Mouse (Mus musculus) CD4-positive, CD25-positive, alpha-beta regulatory T cell, adult 2 months (primary cell): ENCODE data around the gene Ubap1l.

ENCODE experiments used
- DNase-seq: peaks from one replicate; pipeline ENCODE4 v3.0.0-alpha.2; 2012; ENCODE audit warnings: low read depth, low spot score

Ubap1l gene

GRCm38 (mm10) chr9:65360641-65361448, at the start of gene Ubap1l:
Gene Ubap1l (plus strand): TSS chr9:65361041.
- DNase-seq = no peak

DNA sequence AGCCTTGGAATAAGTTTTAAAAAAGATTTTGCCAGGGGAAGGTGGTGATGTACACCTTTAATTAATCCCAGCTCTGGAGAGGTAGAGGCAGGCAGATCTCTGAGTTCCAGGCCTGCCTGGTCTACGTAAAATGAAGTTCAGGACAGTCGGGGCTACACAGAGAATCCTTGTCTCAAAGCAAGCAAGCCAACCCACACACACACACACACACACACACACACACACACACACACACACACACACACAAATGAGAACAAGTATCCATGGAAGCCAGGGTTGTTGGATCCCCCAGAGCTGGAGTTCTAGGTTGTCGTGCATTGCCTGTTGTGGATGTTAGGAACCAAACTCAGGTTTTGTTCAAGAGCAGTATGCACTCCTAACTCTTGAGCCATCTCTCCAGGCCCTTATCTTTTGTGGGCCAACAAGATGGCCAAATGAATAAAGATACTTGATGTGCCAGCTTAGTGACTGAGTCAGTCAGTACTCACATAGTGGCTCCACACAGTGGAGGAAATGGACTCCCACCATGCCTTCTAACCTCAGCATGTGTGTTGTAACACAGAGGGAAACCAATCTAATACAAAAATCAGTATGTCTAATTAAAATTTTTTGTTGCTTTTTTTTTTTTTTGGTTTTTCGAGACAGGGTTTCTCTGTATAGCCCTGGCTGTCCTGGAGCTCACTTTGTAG, 48.0 kb upstream of the Ubap1l start:
- peak; percentile 8 for DNase-seq

GRCm38 (mm10) chr9:65313846-65314245, 47.0 kb upstream of the Ubap1l start:
- no peak for DNase-seq

GRCm38 (mm10) chr9:65322255-65322900, 38.5 kb upstream of the Ubap1l start:
- no peak for DNase-seq

GRCm38 (mm10) chr9:65325971-65326370, 34.9 kb upstream of the Ubap1l start:
- DNase-seq = no peak

DNA sequence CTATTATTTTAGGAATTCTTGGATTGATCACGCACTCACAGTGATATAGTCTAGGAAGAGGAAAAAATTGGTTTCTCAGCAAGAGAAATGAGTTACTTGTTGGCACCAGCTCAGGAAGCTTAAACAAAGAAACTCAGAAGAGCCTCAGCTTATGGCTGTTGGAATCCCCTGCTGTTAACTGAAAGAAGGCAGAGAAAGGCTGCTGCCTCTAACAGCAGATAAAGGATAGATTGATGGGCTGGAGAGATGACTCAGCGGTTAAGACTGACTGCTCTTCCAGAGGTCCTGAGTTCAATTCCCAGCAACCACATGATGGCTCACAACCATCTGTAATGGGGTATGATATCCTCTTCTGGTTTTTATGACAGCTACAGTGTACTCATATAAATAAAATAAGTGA, 33.5 kb upstream of the Ubap1l start:
- no peak for DNase-seq

DNA sequence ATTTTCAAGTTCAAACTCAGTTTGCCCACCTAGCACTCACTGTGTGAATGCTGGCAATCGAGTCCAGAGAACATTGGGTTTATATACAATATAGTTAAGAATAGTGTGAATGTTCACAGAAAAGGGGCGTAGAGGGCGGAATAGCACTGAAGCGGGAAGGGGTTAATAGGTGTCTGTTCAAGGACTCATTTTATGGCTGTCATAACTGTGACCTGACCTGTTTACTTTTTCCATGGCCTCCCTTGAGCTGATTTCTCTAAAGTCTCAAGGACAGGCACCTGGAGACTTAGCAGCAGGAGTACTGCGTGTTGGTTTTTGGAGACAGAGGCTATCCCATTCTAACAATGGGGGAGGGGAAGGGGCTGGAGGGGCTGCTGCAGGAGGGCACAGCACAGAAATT, 26.9 kb upstream of the Ubap1l start:
- no peak for DNase-seq

- DNase-seq = no peak
Measured at GRCm38 (mm10) chr9:65339146-65339545, 21.7 kb upstream of the Ubap1l start.

DNA sequence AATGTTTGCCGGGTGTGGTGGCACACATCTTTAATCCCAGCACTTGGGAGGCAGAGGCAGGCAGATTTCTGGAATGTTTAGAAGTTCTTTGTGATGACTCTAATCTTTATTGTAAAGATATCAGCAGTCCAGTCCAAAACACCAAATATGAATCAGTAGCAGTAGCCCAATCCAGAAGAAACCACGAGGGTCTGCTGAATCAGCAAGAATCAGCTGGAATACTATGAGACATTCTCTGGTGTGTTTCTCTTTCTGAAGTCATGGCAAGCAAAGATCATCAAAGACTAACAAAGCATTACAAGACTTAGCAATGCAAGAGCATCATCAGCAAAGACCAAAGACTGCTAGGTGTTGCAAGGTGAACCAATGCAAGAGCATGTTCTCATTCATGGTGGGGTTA, 20.4 kb upstream of the Ubap1l start:
- DNase-seq = no peak

DNA sequence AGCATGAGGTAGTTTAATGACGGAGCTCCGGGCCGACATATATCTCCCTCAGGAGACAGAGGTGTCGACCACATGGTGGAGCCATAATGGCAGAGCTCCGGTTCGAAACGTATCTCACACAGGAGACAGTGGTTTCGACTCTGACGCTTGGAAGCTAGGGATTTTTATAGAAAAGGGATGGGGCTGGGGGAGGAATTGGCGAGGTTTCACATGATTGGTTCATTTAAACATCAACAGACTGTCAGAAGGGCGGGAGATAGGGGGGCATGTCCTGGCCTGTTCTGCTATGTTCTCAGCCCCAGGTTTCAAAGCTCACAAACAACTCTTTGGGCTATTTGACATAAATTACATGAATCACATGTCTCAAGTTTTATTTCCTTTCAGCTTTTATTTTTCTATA, 15.4 kb upstream of the Ubap1l start:
- peak; percentile 11 for DNase-seq

- DNase-seq = peak; percentile 95
Measured at GRCm38 (mm10) chr9:65345854-65346475, 14.9 kb upstream of the Ubap1l start, which contains the start of gene Pdcd7. Gene Pdcd7 (plus strand): TSS chr9:65346104.

GRCm38 (mm10) chr9:65346476-65347111, 14.2 kb upstream of the Ubap1l start:
- DNase-seq = peak; percentile 70

GRCm38 (mm10) chr9:65347112-65347850, 13.6 kb upstream of the Ubap1l start:
- DNase-seq = no peak

DNA sequence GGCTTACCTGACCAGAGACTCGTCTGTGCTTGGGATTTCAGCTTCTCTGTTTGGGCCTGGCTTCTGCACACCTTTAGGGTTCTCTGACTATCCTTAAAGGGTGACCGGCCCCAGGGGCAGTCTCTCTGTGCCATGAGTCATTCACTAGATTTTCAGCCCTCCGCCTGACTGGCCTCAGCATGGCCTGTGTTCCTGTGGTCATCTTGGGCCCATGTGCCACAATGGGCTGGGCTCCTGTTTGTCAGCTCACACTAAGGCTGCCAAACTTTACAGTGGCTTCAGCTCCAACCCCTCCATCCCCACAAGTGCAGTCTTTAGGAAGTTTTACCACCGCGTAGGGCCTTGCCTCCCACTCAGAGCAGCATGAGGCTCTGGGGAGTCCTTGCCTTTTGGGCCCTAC, 7.6 kb upstream of the Ubap1l start:
- no peak for DNase-seq

- DNase-seq = no peak
Measured at GRCm38 (mm10) chr9:65356561-65356960, 4.3 kb upstream of the Ubap1l start.

DNA sequence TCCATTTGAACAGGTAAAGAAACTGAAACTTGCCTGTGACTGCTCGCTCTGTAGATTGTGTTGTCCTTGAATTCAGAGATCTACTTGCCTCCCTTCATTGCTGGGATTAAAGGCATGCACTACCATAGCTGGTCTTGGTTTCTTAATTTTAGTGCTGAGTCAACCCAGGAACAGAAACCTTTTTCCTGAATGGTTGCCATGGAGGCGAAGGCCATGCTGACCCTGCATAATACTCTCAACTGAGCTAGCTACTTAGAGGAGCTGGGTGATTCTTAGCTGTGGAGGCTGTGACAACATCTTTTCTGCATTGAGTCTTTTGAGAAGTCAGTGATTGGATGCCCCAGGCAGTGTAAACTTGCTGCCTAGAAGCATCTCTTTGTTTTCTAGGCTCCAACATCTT, 3.9 kb upstream of the Ubap1l start:
- DNase-seq = no peak

DNA sequence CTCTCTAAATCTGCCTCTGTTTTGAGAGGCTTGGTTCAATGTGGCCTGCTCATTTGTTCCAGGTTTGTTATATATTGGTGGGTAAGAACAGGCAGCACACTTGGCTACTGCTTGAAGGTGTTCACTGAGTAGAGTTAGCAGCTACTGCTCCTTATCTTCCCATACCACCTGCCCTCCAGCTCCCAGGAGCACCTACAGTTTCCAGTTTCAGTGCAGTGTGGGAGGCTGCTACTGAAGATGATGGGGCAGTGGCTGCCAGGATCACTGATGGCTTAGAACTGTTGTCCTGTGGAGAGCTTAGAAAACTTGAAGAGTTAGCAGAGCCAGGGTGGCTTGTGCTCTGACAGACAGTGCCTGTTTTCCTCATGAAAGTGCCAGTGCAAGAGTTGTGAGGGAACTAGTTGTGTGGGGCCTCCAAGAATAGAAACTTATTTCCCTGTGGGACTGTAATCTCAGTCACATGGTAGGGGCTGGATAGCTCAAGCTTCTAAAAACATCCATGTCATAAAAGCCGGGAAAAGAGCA, 1.8 kb upstream of the Ubap1l start:
- DNase-seq = no peak

GRCm38 (mm10) chr9:65363684-65364083, 2.8 kb downstream of the Ubap1l start:
- DNase-seq = no peak

GRCm38 (mm10) chr9:65365721-65366120, 4.9 kb downstream of the Ubap1l start:
- no peak for DNase-seq

DNA sequence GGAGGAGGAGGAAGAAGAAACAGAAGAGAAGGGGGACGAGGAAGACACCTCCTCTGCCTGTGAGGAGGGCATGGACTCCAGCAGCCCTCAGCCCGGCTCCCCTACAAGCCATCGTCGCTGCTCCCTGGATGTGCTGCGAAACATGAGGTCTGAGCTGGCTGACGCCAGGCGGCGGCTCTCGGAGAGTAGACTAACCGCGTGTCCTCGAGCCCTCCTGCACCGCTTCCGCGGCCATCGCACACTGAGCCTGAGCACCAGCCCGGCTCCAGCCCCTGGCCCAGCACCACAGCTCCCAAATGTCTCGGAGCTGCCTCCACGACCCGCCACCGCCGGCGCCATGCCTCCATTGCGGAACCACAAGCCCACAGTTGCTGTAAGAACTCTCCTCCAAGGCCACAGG, 10.9 kb downstream of the Ubap1l start:
- DNase-seq = no peak

- peak; percentile 33 for DNase-seq
Measured at GRCm38 (mm10) chr9:65372449-65372848, 11.6 kb downstream of the Ubap1l start.
